ENCODE assay signal across 28 mouse cellular contexts in genomic region chr7:83253001-83253400, GRCm38 (mm10).
DNase-seq lines count a peak whose midpoint lies in the region; ATAC-seq and TF ChIP-seq lines count a peak whose summit lies in the region.
"Had no signal": no experiment of that assay in that cellular context is flagged by ENCODE, and none has a peak within 500 bp of the region (broad histone marks: within the 10 kb centered on the region; RNA-seq: fewer than 3 reads in every experiment).

No protein-coding gene starts in this region.

- no peak overlapping the region for H3K4me3 ChIP-seq in heart, embryonic 13.5 days
- no peak overlapping the region for H3K4me3 ChIP-seq in lung, embryonic 14.5 days (ENCODE audit: low read depth, low read length)
- no peak overlapping the region for H3K4me3 ChIP-seq in embryonic facial prominence, embryonic 15.5 days (replicated peaks)
- H3K4me3 ChIP-seq in stomach, postnatal 0 days (ENCODE audit: low read depth, low read length): no peak overlapping the region
- H3K4me3 ChIP-seq: embryonic facial prominence, embryonic 12.5 days; forebrain, embryonic 12.5 days; heart, embryonic 10.5 days; hindbrain, embryonic 13.5 days; stomach, embryonic 15.5 days had no signal

- no peak overlapping the region for H3K4me2 ChIP-seq in heart, embryonic 13.5 days
- no peak overlapping the region for H3K4me2 ChIP-seq in lung, embryonic 14.5 days
- no peak overlapping the region for H3K4me2 ChIP-seq in embryonic facial prominence, embryonic 15.5 days (replicated peaks)
- H3K4me2 ChIP-seq in stomach, postnatal 0 days (replicated peaks; ENCODE audit: low read depth): no peak overlapping the region
- H3K4me2 ChIP-seq: embryonic facial prominence, embryonic 12.5 days; forebrain, embryonic 12.5 days; hindbrain, embryonic 13.5 days; liver, embryonic 11.5 days; stomach, embryonic 15.5 days had no signal

- peak; percentile 9 for DNase-seq in embryo, embryonic 11 days
- no peak for DNase-seq in embryo, embryonic 10.5 days (ENCODE audit: low spot score)
- no peak for DNase-seq in heart, adult 18-20 months
- peak; percentile 53 for DNase-seq in lung, embryonic 14.5 days
- DNase-seq in lung, postnatal 25 days (ENCODE audit: low spot score): no peak
- DNase-seq in stomach, postnatal 0 days (ENCODE audit: low spot score): no peak
- DNase-seq: adrenal gland, adult 2 months; adrenal gland, postnatal 36 days; cerebellum, adult 18-20 months; cerebellum, postnatal 10 days; forebrain, postnatal 0 days; gastrocnemius, postnatal 25 days; heart, postnatal 4 days; left cerebral cortex, postnatal 4 days; midbrain, embryonic 14.5 days; thymus, postnatal 14 days had no signal

- H3K27me3 ChIP-seq in heart, embryonic 13.5 days (replicated peaks): no peaks in the 10 kb centered on the region
- H3K27me3 ChIP-seq in lung, embryonic 14.5 days (ENCODE audit: insufficient read depth, low read length): no peaks in the 10 kb centered on the region
- H3K27me3 ChIP-seq in embryonic facial prominence, embryonic 15.5 days: no peaks in the 10 kb centered on the region
- H3K27me3 ChIP-seq in stomach, postnatal 0 days (ENCODE audit: control insufficient read depth, insufficient read depth, low read length): no peaks in the 10 kb centered on the region
- H3K27me3 ChIP-seq: CH12.LX; embryonic facial prominence, embryonic 12.5 days; forebrain, embryonic 12.5 days; hindbrain, embryonic 13.5 days; stomach, embryonic 15.5 days had no signal

- TF ChIP-seq CTCF in lung, embryonic 14.5 days (IDR thresholded peaks at IDR 0.05; ENCODE audit: low read depth): no peak
- no peak for TF ChIP-seq CTCF in stomach, postnatal 0 days (IDR thresholded peaks at IDR 0.05; ENCODE audit: low read depth)

- H3K27ac ChIP-seq in heart, embryonic 13.5 days (replicated peaks): 0 out of 2 replicates have a peak overlapping the region, but pooled peaks have one; percentile 20
- peak overlapping the region; percentile 68 for H3K27ac ChIP-seq in lung, embryonic 14.5 days (ENCODE audit: low read depth)
- H3K27ac ChIP-seq in embryonic facial prominence, embryonic 15.5 days (replicated peaks): peak overlapping the region; percentile 44
- H3K27ac ChIP-seq in stomach, postnatal 0 days (replicated peaks): no peak overlapping the region
- H3K27ac ChIP-seq: embryonic facial prominence, embryonic 12.5 days; forebrain, embryonic 12.5 days; heart, embryonic 10.5 days; hindbrain, embryonic 13.5 days; macrophage; stomach, embryonic 15.5 days had no signal

- 70% methylated on average over 9 of the region's 9 CpGs for WGBS in heart, embryonic 13.5 days
- WGBS in lung, embryonic 14.5 days: 49% methylated on average over 9 of the region's 9 CpGs
- WGBS in embryonic facial prominence, embryonic 15.5 days: 34% methylated on average over 9 of the region's 9 CpGs
- WGBS in stomach, postnatal 0 days: 78% methylated on average over 9 of the region's 9 CpGs

- no peak for ATAC-seq in heart, embryonic 13.5 days (ENCODE audit: extremely low read depth, insufficient number of reproducible peaks, low FRiP score, low TSS enrichment)
- peak; percentile 70 for ATAC-seq in lung, embryonic 14.5 days (ENCODE audit: insufficient read depth)
- ATAC-seq in embryonic facial prominence, embryonic 15.5 days (ENCODE audit: insufficient number of reproducible peaks, low FRiP score, low TSS enrichment, low read depth): no peak; the same call in 1 of the 2 replicates
- no peak for ATAC-seq in stomach, postnatal 0 days (ENCODE audit: low FRiP score, low TSS enrichment)
- ATAC-seq: activated CD4-positive, CD25-positive, alpha-beta regulatory T cell, adult 4 months; intestine, embryonic 16.5 days had no signal

- H3K36me3 ChIP-seq in heart, embryonic 13.5 days: no peaks in the 10 kb centered on the region
- no peaks in the 10 kb centered on the region for H3K36me3 ChIP-seq in lung, embryonic 14.5 days (ENCODE audit: insufficient read depth)
- H3K36me3 ChIP-seq in embryonic facial prominence, embryonic 15.5 days: no peaks in the 10 kb centered on the region
- no peaks in the 10 kb centered on the region for H3K36me3 ChIP-seq in stomach, postnatal 0 days (ENCODE audit: control insufficient read depth, insufficient read depth, low read length)
- H3K36me3 ChIP-seq: embryonic facial prominence, embryonic 12.5 days; forebrain, embryonic 12.5 days; heart, embryonic 10.5 days; hindbrain, embryonic 13.5 days; stomach, embryonic 15.5 days had no signal

- TF ChIP-seq EP300 in stomach, postnatal 0 days (optimal IDR thresholded peaks at IDR 0.05): no peak

- peaks cover 5% of the 10 kb centered on the region; the same call in 1 of the 2 replicates for H3K4me1 ChIP-seq in heart, embryonic 13.5 days
- H3K4me1 ChIP-seq in lung, embryonic 14.5 days (ENCODE audit: insufficient read depth): peaks cover 5% of the 10 kb centered on the region
- H3K4me1 ChIP-seq in embryonic facial prominence, embryonic 15.5 days: peaks cover 8% of the 10 kb centered on the region; the same call in 1 of the 2 replicates
- no peaks in the 10 kb centered on the region for H3K4me1 ChIP-seq in stomach, postnatal 0 days (replicated peaks; ENCODE audit: control insufficient read depth, insufficient read depth)
- H3K4me1 ChIP-seq: forebrain, embryonic 12.5 days; heart, embryonic 10.5 days; hindbrain, embryonic 13.5 days; stomach, embryonic 15.5 days had no signal

- H3K9ac ChIP-seq in heart, embryonic 13.5 days: no peak overlapping the region
- no peak overlapping the region for H3K9ac ChIP-seq in lung, embryonic 14.5 days
- no peak overlapping the region for H3K9ac ChIP-seq in embryonic facial prominence, embryonic 15.5 days
- H3K9ac ChIP-seq in stomach, postnatal 0 days (ENCODE audit: low read length): no peak overlapping the region
- H3K9ac ChIP-seq: embryonic facial prominence, embryonic 12.5 days; forebrain, embryonic 12.5 days; forebrain, postnatal 0 days; hindbrain, embryonic 13.5 days; stomach, embryonic 15.5 days had no signal

- no peaks in the 10 kb centered on the region for H3K9me3 ChIP-seq in heart, embryonic 13.5 days
- no peaks in the 10 kb centered on the region for H3K9me3 ChIP-seq in lung, embryonic 14.5 days (ENCODE audit: low read depth, low read length)
- no peaks in the 10 kb centered on the region for H3K9me3 ChIP-seq in embryonic facial prominence, embryonic 15.5 days (replicated peaks)
- no peaks in the 10 kb centered on the region for H3K9me3 ChIP-seq in stomach, postnatal 0 days (ENCODE audit: control insufficient read depth, low read length)
- H3K9me3 ChIP-seq: embryonic facial prominence, embryonic 12.5 days; forebrain, embryonic 12.5 days; heart, embryonic 10.5 days; hindbrain, embryonic 13.5 days; stomach, embryonic 15.5 days had no signal

Comparison
In these comparisons a context has a peak if more than half of its experiments do, and no peak if none do; other contexts are left out.
1. DNase-seq: peak in embryo, embryonic 11 days (single experiment) and lung, embryonic 14.5 days (single experiment); none in embryo, embryonic 10.5 days (single experiment), heart, adult 18-20 months (0 of 2), lung, postnatal 25 days (single experiment) and stomach, postnatal 0 days (single experiment).